Mouse (Mus musculus) limb, embryonic 11.5 days (tissue): ENCODE data around the gene Ptn. TPM values are rescaled to one million over a fixed set of nuclear protein-coding genes. Genes with fewer than 3 reads are reported as not detected.

Experiments used
- ATAC-seq: fragments of 200-750 bp; cut with Nextera tagmentation; 2 replicates; pipeline ENCODE4 v1.8.0; 2017; ENCODE audit warnings: low read depth; ENCODE audit not compliant: insufficient number of reproducible peaks, low FRiP score, low TSS enrichment
- DNase-seq: peaks from one replicate; pipeline ENCODE4 v3.0.0-alpha.2; 2015; ENCODE audit warnings: low spot score
- H3K27ac ChIP-seq: fragments of 300-500 bp; sonication (generic); replicated peaks from 2 replicates; pipeline ENCODE4 v1.5.1; 2014; ENCODE audit warnings: low read depth, mild to moderate bottlenecking, low read length
- H3K27me3 ChIP-seq: fragments of 300-500 bp; sonication (generic); 2 replicates; pipeline ENCODE4 v1.6.1; 2014; ENCODE audit warnings: mild to moderate bottlenecking, low read length, mixed read lengths; ENCODE audit not compliant: control insufficient read depth, insufficient read depth
- H3K36me3 ChIP-seq: fragments of 300-500 bp; sonication (generic); 2 replicates; pipeline ENCODE4 v1.6.1; 2014; ENCODE audit warnings: mild to moderate bottlenecking, low read length, moderate library complexity, mixed read lengths; ENCODE audit not compliant: control insufficient read depth, insufficient read depth
- H3K4me1 ChIP-seq: fragments of 300-500 bp; sonication (generic); 2 replicates; pipeline ENCODE4 v1.6.1; 2014; ENCODE audit warnings: low read length, mixed read lengths; ENCODE audit not compliant: control insufficient read depth, insufficient read depth
- H3K4me2 ChIP-seq: fragments of 300-500 bp; sonication (generic); 2 replicates; pipeline ENCODE4 v1.6.1; 2014; ENCODE audit warnings: low read depth, mild to moderate bottlenecking, moderate library complexity; ENCODE audit not compliant: severe bottlenecking
- H3K4me3 ChIP-seq: fragments of 300-500 bp; sonication (generic); 2 replicates; pipeline ENCODE4 v1.5.1; 2014; ENCODE audit warnings: low read depth, low read length
- H3K9ac ChIP-seq: fragments of 300-500 bp; sonication (generic); 2 replicates; pipeline ENCODE4 v1.6.1; 2014; ENCODE audit warnings: mild to moderate bottlenecking, low read length
- H3K9me3 ChIP-seq: fragments of 300-500 bp; sonication (generic); 2 replicates; pipeline ENCODE4 v1.6.1; 2016; ENCODE audit warnings: low read length; ENCODE audit not compliant: control insufficient read depth
- WGBS: fragments of 180-500 bp; shearing (Covaris S2); extraction: QIAGEN DNeasy Blood & Tissue Kit; methylation state at CpG from one replicate; pipeline ENCODE4 v1.1.7; 2014; 5-methylcytosine and 5-hydroxymethylcytosine counted together
- microRNA-seq: library from miRNA; unstranded; fragments of <30 nt; microRNA quantifications from one replicate; pipeline ENCODE4, GENCODE M21; 2016
- polyA plus RNA-seq: library from polyadenylated mRNA; unstranded; fragments of >200 nt; fragmentation: Nextera tagmentation; extraction: Ambion mirVana; gene quantifications from 2 replicates; pipeline ENCODE4 v1.2.1, GENCODE M21; 2014

The Ptn gene
- polyA plus RNA-seq, 1 experiment from 2014 or later, result 623 TPM

DNA sequence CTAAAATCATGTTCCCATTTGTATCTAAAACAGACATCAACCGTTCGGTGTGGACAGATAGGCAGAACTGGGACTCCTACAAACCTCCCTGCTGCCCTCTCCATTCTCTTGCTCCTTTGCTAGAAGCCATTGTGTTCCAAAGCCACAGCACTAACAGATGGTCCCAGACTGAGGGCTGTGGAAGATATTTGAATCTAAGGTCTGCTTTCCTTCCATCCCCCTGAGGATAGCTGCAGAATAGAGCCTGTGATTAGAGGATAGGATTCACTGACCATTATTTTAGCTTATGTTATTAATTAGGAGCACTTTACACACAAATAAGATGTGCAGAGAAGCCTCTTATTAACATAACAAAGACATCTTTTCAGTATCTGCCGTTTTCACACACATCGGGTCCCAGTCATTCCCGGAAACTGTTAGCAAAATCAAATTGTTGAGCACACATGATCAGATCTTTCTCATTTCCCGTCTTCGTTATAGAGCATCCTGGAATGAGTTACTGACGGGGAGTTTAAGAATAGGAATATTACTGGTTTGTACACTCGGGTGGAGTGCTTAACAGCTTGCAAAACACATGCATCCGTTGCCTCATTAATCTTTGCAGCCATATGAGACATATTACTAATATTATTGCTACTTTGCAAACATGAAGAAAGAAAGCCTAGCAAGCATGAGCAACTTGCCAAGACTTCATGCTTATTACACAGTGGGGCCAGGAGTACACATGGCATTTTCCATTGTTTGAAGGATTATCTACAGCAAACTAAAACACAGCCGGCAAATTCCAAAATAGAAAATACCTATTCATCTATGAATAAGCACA is 137.4 kb downstream of the Ptn start:
- no peaks in the 10 kb centered on the region for H3K36me3 ChIP-seq
- ATAC-seq (no peak), DNase-seq (no peak)
- H3K9ac ChIP-seq, result no peak overlapping the region
- H3K4me2 ChIP-seq, result no peak overlapping the region
- H3K4me1 ChIP-seq, result no peaks in the 10 kb centered on the region
- H3K27ac ChIP-seq, result no peak overlapping the region
- H3K27me3 ChIP-seq, result no peaks in the 10 kb centered on the region
- H3K4me3 ChIP-seq, result no peak overlapping the region
- WGBS, result 88% methylated on average over 11 of the region's 11 CpGs
- H3K9me3 ChIP-seq, result no peaks in the 10 kb centered on the region

GRCm38 (mm10) chr6:36671274-36671673 is 138.7 kb downstream of the Ptn start:
- Histone ChIP-seq H3K9me3 (no peaks in the 10 kb centered on the region), H3K27ac (no peak overlapping the region), H3K4me1 (no peaks in the 10 kb centered on the region), H3K9ac (no peak overlapping the region), H3K27me3 (no peaks in the 10 kb centered on the region), H3K4me2 (no peak overlapping the region), H3K36me3 (no peaks in the 10 kb centered on the region), H3K4me3 (no peak overlapping the region)
- WGBS, result 80% methylated on average over 3 of the region's 3 CpGs
- ATAC-seq (no peak), DNase-seq (no peak)

Small RNA genes within 50 kb of the gene (microRNA-seq; reads per million reads assigned to microRNA genes)
- gene Gm25111, result not detected
